Mouse (Mus musculus): ENCODE measurements around the gene Sepsecs.
"Not testable (repeated sequence)": the region's sequence is repeated elsewhere in the genome, so short reads cannot be mapped to it uniquely, and the experiment has no call there.

Sepsecs gene

DNA sequence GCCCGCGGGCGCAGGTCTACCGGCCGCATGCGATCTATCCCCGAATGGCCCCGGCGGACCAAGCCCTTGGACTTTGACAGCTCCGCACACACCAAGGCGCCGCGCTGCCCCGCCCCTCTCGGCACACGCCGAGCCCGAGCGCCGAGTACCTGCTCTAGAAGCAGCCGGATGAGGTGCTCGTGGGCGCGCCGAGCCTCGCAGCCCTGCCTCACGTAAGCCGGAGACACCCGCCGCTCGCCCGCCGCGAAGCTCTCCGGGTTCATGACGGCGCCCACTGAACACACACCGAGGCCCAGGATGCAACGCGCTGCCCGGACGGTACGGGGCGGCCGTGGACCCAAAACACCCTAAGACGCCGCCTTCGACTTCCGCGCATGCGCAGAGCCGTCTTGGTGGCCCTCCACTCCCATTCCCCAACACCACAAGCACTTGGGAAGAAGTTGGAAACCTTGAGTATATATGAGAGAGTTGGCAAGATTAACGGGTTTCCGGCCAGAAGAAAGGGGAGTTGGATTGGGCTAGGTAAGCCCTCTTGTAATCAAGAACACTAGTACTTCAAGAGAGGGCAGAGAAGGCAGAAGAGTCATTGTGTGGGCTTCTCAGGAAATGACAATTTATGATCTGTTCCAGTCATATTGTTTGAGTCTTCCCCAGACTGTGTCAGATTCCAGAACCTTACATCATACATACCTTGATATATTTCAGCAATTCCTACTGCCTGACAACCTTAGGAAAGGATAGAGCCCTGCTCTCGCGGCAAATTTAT, at the start of gene Sepsecs:
Gene Sepsecs, minus strand, starts transcription at position 283 of the 766 bp plus-strand sequence.
- DNase-seq (ENCODE audit: low read depth, low spot score) = peak; percentile 92

DNA sequence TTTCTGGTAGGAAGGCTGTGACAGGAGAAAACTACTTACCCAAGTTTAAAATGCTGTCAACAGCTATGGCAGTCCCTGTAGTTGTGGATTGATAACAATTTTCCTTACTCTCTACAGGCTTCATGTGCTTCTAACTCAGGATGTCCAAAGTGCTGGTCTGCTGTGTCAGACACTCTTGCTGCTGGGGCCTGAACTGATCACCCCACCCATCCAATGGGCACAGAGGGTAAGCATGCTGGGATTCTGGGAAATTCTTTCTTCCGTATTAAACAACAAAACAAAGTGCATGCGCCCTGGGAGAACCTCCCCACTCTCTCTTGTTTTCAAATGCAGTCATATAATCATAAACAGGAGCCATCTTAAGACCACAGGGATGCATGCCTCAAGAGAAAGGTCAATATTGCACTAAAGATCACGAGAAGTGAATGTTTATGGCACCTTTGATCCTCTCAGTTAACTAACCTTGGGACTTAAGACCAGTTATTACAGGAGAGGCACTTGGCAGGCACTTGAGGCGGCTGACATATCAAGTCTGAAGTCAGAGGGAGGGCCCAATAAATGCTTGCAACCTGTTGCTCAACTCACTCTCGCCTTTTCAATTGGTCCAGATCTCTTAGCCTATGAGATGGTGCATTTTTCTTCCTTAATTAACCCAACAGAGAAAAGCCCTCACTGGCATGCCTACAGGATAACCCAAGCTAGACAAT, 47.4 kb upstream of the Sepsecs start:
- DNase-seq (ENCODE audit: low read depth, low spot score) = no peak

DNA sequence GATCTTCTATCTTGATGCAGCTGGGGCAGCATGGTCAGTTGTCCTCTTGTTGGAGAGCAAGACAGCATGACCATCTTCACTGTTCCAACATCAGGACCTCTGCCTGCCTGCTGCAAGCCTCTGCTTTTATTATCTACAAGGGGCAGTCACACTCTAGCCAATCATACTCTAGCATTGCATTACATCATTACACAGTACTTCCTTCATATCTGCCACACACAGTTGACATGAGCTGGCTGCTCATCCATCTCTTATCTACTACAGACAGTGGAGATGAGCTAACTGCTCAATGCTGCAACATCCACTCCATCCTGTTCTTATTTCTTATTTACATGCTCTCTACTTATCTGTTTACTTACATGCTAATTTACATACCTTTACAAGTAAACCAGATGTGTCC, 43.2 kb upstream of the Sepsecs start:
- DNase-seq (ENCODE audit: low read depth, low spot score) = no peak

DNA sequence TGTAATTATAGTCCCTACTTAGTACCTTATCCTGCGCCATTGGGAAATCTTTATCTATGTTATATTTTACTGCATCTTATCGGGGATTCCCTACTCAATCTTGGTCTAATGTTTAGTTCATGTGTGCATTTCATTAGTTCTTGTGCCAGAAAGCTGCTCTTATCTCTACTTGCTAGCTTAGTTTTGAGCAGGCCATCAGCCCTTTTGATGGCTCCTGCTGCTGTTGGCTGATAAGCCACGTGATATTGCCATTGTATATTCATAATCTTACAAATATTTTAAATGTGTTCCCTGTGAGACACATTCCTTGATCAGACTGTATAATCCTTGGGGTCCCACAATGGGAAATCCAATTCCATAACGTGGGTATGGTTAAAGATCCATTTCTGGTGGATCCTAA, 35.1 kb upstream of the Sepsecs start:
- DNase-seq (ENCODE audit: low read depth, low spot score) = no peak

DNA sequence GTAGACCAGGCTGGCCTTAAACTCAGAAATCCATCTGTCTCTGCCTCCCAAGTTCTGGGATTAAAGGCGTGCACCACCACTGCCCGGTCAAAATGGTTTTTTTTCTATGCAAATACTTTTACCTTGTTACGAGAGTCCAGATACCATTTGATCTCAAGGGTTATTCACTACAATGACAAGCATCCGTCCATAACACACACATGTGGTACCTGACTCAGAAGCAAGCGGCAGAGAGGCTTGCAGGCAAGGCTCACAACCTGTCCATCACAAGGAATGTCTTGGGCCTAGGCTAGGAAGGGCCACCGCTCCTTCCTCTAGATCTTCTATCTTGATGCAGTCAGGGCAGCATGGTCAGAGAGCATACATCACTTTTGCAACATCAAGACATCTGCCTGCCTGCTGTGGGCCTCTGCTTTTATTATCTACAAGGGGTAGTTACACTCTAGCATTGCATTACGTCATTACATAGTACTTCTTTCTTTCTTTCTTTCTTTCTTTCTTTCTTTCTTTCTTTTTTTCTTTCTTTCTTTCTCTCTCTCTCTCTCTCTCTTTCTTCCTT, 28.5 kb upstream of the Sepsecs start:
- not testable (repeated sequence) for DNase-seq (ENCODE audit: low read depth, low spot score)

DNA sequence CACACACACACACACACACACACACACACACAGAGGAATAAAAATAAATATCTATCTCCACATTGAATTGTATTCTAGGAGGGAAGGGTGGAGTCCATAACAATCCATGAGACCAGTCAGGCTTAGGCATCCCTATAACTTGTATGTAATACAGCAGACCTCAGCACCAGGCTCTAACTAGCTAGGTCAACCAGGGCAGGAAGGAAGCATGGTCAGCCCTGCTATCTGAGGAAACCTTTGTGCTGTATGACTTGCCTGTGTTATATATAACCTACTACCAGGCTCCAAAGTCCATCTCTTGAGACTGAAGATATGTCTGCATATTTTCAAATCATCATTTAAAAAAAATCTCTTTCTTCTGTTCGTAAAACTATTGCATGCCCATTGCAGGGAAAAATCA, 27.8 kb upstream of the Sepsecs start:
- no peak for DNase-seq (ENCODE audit: low read depth, low spot score)

DNA sequence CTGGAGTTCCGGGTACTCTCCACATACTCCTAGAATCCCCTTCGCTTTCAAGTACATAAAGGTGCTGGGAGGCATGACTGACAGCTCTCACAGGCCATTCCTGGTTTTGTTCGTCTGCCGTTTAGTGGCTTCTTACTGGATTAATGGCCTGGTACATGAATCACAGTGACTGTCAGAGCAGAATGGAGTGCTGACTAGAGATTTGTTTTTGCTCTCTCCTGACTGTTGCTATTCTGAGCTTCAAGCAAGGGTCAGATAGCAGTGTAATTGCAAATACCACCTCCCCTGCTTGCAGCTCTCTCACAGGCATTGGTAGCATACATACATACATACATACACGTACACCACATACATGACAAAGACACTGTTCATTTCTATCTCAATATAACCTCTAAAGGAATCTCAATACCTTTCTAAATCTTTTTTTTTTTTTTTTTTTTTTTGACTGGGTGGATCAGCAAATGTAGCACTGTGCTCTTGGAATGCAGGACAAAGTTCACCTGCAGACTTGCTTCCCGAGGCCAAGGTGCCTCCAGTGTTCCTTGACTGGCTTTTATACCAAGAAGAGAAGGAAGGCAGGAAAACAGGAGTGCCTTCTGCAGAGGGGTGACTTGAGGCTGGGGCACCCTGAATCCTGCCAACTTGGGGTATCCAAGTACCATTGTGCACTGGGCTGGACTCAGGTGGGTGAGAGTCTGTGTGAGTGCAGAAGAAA, 18.4 kb upstream of the Sepsecs start:
- DNase-seq (ENCODE audit: low read depth, low spot score) = no peak

DNA sequence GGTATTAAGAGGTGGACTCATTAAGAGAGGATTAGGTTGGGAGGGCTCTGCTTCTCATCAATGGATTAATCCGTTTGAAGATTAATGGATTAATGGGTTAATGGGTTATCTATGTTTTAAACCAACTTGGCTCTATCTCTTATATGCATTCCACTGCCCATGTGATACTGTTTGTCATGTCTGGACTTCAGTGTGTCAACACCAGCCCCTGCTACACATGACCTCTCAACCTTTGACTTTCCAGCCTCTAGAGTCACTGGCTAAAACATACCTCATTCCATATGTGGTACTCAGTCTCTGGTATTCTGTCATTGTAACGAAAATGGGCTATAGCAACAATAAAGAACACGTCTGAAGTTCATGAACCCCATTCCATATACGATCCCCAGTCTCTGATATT, 11.6 kb upstream of the Sepsecs start:
- no peak for DNase-seq (ENCODE audit: low read depth, low spot score)

DNA sequence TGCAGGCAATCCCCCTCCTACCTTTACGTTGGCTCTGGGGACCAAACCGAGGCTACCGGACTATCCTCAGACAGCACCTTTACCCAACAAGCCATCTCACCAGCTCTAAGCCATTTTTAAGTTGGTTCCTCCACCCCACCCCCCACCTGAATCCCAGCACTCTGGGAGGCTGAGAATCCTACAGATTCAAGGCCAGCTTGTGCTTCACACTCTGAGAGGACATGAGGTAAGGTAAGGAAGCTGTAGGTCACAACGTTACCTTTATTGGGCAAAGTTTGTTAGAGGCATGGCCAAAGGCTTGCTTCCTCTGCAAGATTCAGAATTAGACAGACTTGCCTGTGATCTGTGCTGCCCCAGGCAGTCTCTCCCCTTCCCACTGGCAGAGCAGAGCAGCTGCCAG, 10.7 kb upstream of the Sepsecs start:
- no peak for DNase-seq (ENCODE audit: low read depth, low spot score)

DNA sequence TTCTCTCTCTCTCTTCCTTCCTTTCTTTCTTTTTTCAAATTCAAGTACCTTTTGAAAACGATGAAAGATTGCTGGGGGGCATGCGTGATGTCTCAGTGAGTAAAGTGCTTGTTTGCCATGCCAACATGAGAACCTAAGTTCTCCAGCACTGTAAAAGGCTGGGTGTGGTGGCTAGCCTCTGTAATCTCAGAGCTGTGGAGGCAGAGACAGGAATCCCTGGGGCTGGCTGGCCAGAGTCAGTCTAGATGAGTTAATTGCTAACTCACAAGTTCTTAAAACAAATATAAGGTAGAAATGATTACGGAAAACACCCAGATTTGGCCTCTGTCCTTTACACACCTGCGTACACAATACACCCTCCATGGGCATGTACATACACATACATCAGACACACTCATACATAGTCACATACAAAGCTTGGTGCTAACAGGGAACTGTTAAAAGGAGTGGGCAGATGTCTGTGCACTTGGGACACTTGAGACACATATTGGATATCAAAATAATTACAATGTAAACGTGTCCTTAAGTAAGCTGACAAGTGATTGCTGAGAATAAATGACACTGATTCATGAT, 9.1 kb upstream of the Sepsecs start:
- no peak for DNase-seq (ENCODE audit: low read depth, low spot score)

DNA sequence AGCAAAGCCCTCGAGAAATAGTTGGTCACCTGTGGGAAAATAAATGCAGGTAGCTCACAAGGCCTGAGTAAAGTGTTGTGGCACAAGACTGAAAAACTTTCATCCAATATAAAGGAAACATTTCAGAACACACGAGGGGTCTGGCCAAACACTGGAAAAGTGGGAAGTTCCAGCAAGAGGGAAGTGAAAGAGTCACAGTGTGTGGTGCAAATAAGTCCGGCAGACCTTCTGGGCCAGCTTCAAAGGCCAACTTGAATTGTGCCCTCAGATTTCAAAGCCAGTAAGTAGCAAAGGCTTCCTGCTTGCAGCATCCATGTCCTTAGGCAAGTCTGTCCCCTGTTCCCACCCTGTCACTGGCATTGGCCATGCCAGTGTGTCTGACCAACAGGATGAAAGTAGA, 7.6 kb upstream of the Sepsecs start:
- no peak for DNase-seq (ENCODE audit: low read depth, low spot score)

DNA sequence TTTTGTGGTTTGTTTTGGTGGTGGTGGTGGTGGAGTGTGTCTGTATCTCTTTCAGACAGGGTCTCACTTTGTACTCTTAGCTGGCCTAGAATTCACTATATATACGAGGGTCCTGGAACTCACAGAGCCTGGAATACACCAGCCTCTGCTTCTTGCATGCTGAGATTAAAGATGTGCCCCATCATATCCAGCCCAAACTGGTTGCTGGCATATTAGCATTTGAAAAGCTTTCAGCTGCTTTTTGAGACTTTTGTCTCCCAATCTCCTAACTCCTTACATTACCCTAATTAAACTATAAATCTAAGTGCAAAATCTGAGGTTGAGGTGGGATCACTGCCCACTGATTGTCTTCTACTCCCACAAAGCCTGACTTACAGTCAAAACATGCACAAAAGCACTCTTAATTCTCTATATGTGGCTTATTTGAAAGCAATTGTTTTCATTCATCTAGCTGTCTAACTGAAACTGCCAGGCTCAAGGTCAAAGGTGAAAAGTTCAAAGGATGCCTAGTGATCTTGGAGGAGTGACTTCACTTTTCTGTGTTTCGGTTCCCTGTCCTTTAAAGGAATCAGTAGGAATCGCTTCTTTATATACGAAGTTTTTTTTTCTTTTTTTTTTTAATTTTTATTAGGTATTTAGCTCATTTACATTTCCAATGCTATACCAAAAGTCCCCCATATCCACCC, 5.0 kb upstream of the Sepsecs start:
- peak; percentile 77 for DNase-seq (ENCODE audit: low read depth, low spot score)

DNA sequence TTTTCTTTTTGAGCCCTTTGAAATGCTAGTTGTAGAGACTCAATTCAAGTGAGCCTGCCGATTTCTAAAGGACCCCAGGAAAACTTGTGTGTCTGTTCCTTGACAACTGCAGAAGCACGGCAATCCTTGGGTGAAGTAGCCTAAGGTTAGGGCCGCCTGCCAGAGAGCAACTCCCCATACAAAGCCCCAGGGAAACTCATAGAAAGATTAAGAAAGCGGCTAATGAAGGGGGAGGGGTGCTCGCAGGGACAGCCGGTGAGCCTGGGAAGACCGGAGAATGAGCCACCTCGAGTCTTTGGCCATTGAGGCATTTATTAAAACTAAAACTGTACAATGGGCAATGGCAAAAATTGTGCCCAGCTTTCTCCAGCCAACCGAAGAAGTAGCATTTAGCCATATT, 3.8 kb upstream of the Sepsecs start:
- no peak for DNase-seq (ENCODE audit: low read depth, low spot score)

DNA sequence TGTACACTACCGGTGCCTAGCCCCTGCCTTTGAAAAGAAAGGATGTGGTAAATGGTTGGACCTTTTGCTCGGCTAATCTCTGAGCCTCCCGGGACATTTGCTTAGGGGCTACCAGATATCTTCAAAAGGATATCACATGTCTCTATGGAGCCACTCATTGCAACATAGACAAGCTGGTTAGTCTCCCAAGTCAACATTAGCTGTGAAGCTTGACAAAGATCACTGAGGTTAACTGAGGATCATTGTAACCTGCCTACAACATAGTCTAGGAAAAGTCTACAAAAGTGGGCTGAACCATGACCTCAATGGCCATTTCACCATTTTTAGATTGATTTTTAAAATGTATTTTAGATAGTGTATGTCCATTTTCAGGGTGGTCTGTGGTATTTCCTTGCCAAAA, 1.2 kb upstream of the Sepsecs start:
- no peak for DNase-seq (ENCODE audit: low read depth, low spot score)

DNA sequence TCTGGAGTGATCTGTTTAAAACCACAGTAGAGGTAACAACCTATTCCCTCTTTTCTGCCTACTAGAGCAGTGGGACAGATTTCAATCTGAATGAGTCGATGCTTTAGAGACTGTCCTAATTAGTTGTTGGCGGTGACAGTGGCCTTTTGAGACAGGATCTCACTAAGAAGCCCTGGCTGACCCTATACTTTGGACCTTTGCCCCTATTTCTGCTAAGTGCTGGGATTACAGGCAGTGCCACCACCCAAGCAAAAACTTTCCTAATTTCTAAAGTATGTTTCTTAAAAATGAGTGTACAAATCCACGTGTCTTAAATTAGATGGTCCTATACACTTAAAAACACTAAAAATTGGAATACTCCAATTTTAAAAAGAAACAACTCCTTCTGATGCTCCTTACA, 2.7 kb downstream of the Sepsecs start:
- no peak for DNase-seq (ENCODE audit: low read depth, low spot score)

DNA sequence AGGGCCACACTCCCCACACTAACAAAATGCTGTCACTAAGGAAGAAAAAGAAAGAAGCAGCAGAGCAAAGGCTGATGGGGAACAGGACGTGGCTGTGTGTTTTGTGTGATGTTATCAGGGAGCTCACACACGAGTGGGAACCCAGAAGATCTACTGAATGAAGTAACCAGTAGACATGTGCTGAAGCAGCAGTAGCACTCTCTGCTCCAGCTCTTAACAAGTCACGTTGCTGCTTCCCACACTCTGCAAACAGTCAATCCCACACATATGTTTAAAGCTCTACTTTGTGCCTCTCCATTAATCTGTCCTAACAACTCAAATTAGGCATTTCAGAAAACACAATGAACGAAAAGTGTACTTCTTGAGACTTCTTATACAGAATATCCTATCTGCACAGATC, 11.6 kb downstream of the Sepsecs start:
- no peak for DNase-seq (ENCODE audit: low read depth, low spot score)

DNA sequence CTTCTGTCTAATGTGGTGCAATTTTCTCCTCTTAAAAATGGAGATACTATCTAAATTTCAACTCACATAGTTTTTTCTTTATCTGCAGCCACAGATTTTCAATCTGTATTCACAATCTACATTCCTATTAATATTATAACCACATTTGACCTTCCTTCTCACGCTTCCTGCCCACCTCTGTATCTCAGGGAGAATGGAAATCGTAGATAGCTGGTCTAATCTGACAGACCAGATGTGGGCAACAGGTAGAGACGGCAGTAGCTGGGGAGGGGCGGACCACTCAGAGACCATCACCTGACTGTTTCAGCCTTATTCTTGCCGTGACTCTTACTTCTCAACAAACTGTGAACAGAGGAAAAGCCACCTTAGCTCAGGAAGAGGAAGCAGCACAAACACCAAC, 12.2 kb downstream of the Sepsecs start:
- DNase-seq (ENCODE audit: low read depth, low spot score) = no peak

DNA sequence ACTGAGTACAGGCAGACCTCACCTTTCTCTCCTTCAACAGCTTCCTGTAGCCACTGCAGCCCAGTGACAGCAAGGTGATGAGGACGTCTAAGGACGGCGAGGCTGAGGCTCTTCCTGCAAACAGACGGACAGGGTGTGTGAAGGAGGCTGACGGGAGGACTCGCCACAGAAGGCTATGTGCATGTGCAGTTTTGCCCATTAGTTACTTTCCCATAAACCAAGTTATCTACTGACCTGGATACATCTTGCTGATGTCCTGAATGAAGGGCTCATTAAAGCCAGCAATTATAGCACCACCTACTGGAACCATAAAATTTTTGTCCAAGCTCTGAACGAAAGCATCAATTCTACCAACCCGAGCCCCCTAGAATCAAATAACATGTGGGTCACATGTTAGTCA, 13.5 kb downstream of the Sepsecs start:
- DNase-seq (ENCODE audit: low read depth, low spot score) = no peak

DNA sequence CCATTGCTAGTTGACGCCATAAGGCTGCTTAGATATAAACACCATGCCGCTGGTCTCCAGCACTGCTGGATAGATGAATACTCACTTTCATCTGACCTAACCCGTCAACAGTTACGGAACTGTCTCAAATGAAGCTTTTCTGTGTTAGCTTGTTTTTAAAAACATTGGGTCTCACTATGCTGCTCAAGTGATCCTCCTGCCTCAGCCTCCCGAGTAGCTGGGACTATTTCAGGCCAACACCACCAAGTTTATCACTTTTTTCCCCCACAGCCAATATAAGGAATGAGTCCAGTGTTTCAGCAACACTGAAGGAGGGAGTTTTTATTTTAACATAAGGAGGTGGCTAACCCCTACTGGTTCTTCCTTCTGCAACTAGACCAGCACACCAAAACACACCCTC, 14.5 kb downstream of the Sepsecs start:
- DNase-seq (ENCODE audit: low read depth, low spot score) = no peak

DNA sequence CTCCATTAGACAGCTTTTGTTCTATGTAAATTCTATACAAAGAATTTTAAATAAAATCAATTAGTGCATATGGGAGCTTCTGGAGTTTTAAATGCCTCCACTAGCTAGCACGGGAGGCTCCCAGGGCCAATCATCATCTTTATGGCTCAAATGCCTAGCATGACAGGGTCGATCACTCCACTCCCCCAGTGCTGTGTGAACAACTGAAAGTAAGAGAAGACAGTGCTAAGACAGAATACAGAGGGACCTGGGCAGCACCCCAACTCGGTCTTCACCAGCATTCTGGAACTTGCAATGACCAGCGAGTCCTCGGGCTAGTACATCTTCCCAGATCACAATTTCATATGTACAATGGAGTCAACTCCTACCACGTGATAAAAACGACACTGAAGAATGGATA, 16.9 kb downstream of the Sepsecs start:
- no peak for DNase-seq (ENCODE audit: low read depth, low spot score)

DNA sequence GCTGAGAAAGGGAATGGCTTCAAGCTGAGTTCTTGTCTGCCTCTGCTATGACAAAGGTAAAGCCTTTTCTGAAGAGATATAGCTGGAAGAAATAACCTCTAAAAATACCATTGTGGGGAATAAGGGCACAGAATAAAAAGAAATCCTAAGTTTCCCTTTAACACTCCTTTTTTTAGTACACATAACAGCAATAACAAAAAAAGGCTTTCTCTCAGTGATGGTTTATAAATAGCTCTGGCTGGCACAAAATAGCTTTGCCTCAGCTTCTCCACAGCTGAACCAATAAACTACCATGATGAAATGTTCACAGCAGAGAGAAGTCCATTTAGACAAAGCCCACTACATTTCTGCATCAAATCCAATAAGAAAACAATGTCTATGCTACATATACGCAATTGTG, 17.4 kb downstream of the Sepsecs start:
- DNase-seq (ENCODE audit: low read depth, low spot score) = no peak

Measured in R1 (cell line).